ENCODE assay signal across 24 mouse cellular contexts in the genomic region with DNA sequence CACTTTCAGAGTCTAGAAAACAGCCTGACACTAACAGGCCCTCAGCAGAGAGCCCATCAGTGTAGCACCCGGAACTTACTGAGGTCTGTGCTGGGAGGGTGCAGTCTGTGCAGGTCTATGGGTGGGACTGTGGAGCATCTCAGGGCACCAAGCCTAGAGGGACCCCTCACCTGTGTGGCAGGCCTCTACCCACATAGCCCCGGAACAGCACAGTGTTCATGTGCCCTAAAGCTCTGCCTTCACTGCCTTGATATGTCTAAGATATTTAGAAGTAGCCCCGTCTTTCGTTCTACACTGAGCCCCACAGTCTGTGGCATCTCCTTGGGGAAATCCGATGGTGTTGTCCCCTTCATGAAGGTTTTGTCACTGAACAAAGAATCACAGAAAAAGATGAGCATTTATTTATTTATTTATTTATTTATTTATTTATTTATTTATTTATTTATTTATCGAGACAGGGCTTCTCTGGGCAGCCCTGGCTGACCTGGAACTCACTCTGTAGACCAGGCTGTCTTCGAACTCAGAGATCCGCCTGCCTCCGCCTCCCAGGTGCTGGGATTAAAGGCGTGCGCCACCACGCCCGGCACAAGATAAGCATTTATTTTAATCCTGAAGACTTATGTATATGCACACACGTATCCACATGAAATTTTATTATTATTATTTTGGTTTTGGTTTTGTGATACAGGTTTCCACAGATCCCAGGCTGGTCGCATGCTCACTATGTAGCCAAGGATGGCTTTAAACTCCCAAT. TPM values are rescaled to one million over a fixed set of nuclear protein-coding genes. Genes with fewer than 3 reads are reported as not detected.
DNase-seq lines count a peak whose midpoint lies in the region; ATAC-seq and TF ChIP-seq lines count a peak whose summit lies in the region.
"Had no signal": no experiment of that assay in that cellular context is flagged by ENCODE, and none has a peak within 500 bp of the region (broad histone marks: within the 10 kb centered on the region; RNA-seq: fewer than 3 reads in every experiment).

No protein-coding gene starts in this region.

- no peak overlapping the region for H3K9ac ChIP-seq in lung, embryonic 16.5 days (ENCODE audit: low read length)
- no peak overlapping the region for H3K9ac ChIP-seq in lung, postnatal 0 days (replicated peaks; ENCODE audit: low read depth)
- no peak overlapping the region for H3K9ac ChIP-seq in liver, embryonic 14.5 days (replicated peaks)
- no peak overlapping the region for H3K9ac ChIP-seq in forebrain, embryonic 11.5 days (ENCODE audit: low read length)
- H3K9ac ChIP-seq: embryonic facial prominence, embryonic 13.5 days; forebrain, embryonic 12.5 days; hindbrain, embryonic 13.5 days; limb, embryonic 13.5 days; stomach, embryonic 15.5 days had no signal

- no peak for TF ChIP-seq CTCF in lung, postnatal 0 days (IDR thresholded peaks at IDR 0.05)
- TF ChIP-seq CTCF in liver, embryonic 14.5 days (IDR thresholded peaks at IDR 0.05; ENCODE audit: low read depth): no peak

- WGBS in heart, embryonic 10.5 days: 90% methylated on average over 15 of the region's 15 CpGs
- WGBS in lung, embryonic 16.5 days: 89% methylated on average over 15 of the region's 15 CpGs
- WGBS in lung, postnatal 0 days: 89% methylated on average over 15 of the region's 15 CpGs
- WGBS in liver, embryonic 14.5 days (ENCODE audit: insufficient replicate concordance): 76% methylated on average over 15 of the region's 15 CpGs
- WGBS in forebrain, embryonic 11.5 days: 92% methylated on average over 15 of the region's 15 CpGs

- H3K4me3 ChIP-seq in heart, embryonic 10.5 days: no peak overlapping the region
- H3K4me3 ChIP-seq in lung, embryonic 16.5 days (ENCODE audit: low read length): no peak overlapping the region
- no peak overlapping the region for H3K4me3 ChIP-seq in lung, postnatal 0 days (ENCODE audit: low read depth, low read length)
- H3K4me3 ChIP-seq in liver, embryonic 14.5 days (ENCODE audit: insufficient read depth in 1 of 2, low read depth in 2 of 2, low read length in 2 of 2): no peak overlapping the region
- no peak overlapping the region for H3K4me3 ChIP-seq in forebrain, embryonic 11.5 days (ENCODE audit: low read depth, low read length)
- H3K4me3 ChIP-seq: embryonic facial prominence, embryonic 13.5 days; erythroblast, embryonic 14.5 days; forebrain, embryonic 12.5 days; hindbrain, embryonic 13.5 days; limb, embryonic 13.5 days; stomach, embryonic 15.5 days had no signal

- ATAC-seq in lung, embryonic 16.5 days (ENCODE audit: low read depth): no peak
- ATAC-seq in lung, postnatal 0 days: no peak
- no peak for ATAC-seq in liver, embryonic 14.5 days (ENCODE audit: insufficient read depth)
- no peak for ATAC-seq in forebrain, embryonic 11.5 days (replicated peaks; ENCODE audit: low FRiP score)
- ATAC-seq: midbrain, embryonic 16.5 days had no signal

- H3K9me3 ChIP-seq in heart, embryonic 10.5 days: no peaks in the 10 kb centered on the region
- H3K9me3 ChIP-seq in lung, embryonic 16.5 days (ENCODE audit: control insufficient read depth, low read length): no peaks in the 10 kb centered on the region
- H3K9me3 ChIP-seq in lung, postnatal 0 days (ENCODE audit: low read length): no peaks in the 10 kb centered on the region
- H3K9me3 ChIP-seq in liver, embryonic 14.5 days (ENCODE audit: control insufficient read depth, low read length): no peaks in the 10 kb centered on the region
- H3K9me3 ChIP-seq in forebrain, embryonic 11.5 days (ENCODE audit: control insufficient read depth, low read length): no peaks in the 10 kb centered on the region
- H3K9me3 ChIP-seq: embryonic facial prominence, embryonic 13.5 days; forebrain, embryonic 12.5 days; hindbrain, embryonic 13.5 days; limb, embryonic 13.5 days; stomach, embryonic 15.5 days had no signal

- H3K4me2 ChIP-seq in lung, embryonic 16.5 days (ENCODE audit: low read depth, low read length): no peak overlapping the region
- no peak overlapping the region for H3K4me2 ChIP-seq in lung, postnatal 0 days (replicated peaks; ENCODE audit: low read depth, low read length)
- peak overlapping the region; percentile 45 for H3K4me2 ChIP-seq in liver, embryonic 14.5 days (ENCODE audit: low read depth)
- no peak overlapping the region for H3K4me2 ChIP-seq in forebrain, embryonic 11.5 days (ENCODE audit: low read depth, low read length, severe bottlenecking)
- H3K4me2 ChIP-seq: embryonic facial prominence, embryonic 13.5 days; forebrain, embryonic 12.5 days; hindbrain, embryonic 13.5 days; limb, embryonic 13.5 days; stomach, embryonic 15.5 days had no signal

- TF ChIP-seq EP300 in lung, postnatal 0 days (IDR thresholded peaks at IDR 0.05): no peak
- no peak for TF ChIP-seq EP300 in liver, embryonic 14.5 days (IDR thresholded peaks at IDR 0.05; ENCODE audit: low read depth)

- no peak overlapping the region for H3K27ac ChIP-seq in heart, embryonic 10.5 days
- peak overlapping the region; percentile 73 for H3K27ac ChIP-seq in lung, embryonic 16.5 days (ENCODE audit: low read length)
- no peak overlapping the region for H3K27ac ChIP-seq in lung, postnatal 0 days (ENCODE audit: low read length)
- peak overlapping the region; percentile 46 for H3K27ac ChIP-seq in liver, embryonic 14.5 days
- H3K27ac ChIP-seq in forebrain, embryonic 11.5 days (ENCODE audit: low read depth, low read length): no peak overlapping the region
- H3K27ac ChIP-seq: embryonic facial prominence, embryonic 13.5 days; forebrain, embryonic 12.5 days; hindbrain, embryonic 13.5 days; limb, embryonic 13.5 days; stomach, embryonic 15.5 days had no signal

- peak; percentile 66 for DNase-seq in heart, embryonic 10.5 days (ENCODE audit: low spot score)
- no peak for DNase-seq in heart, postnatal 4 days
- no peak for DNase-seq in lung, postnatal 0 days (ENCODE audit: low spot score)
- DNase-seq in liver, embryonic 14.5 days (ENCODE audit: low read depth in 3 of 3, low spot score in 3 of 3): no peak
- DNase-seq in urinary bladder, adult 2 months (ENCODE audit: low spot score): no peak
- DNase-seq in forebrain, embryonic 11.5 days (ENCODE audit: low spot score): no peak
- DNase-seq: adrenal gland, postnatal 14 days; cerebellum, adult 11-12 months; embryo, embryonic 11 days; gastrocnemius, postnatal 10 days; heart, postnatal 36 days; kidney, adult 18-20 months; kidney, postnatal 36 days; lung, adult 2 months; right cerebral cortex, postnatal 25 days; thymus, postnatal 14 days had no signal

- H3K36me3 ChIP-seq in heart, embryonic 10.5 days: no peaks in the 10 kb centered on the region
- H3K36me3 ChIP-seq in lung, embryonic 16.5 days (ENCODE audit: control insufficient read depth, insufficient read depth, low read length): no peaks in the 10 kb centered on the region
- H3K36me3 ChIP-seq in lung, postnatal 0 days (ENCODE audit: insufficient read depth, low read length): no peaks in the 10 kb centered on the region
- H3K36me3 ChIP-seq in liver, embryonic 14.5 days (replicated peaks; ENCODE audit: control insufficient read depth, insufficient read depth, low read depth): no peaks in the 10 kb centered on the region
- H3K36me3 ChIP-seq in forebrain, embryonic 11.5 days (ENCODE audit: control insufficient read depth, insufficient read depth, low read length): no peaks in the 10 kb centered on the region
- H3K36me3 ChIP-seq: embryonic facial prominence, embryonic 13.5 days; forebrain, embryonic 12.5 days; hindbrain, embryonic 13.5 days; limb, embryonic 13.5 days; stomach, embryonic 15.5 days had no signal

- peaks cover 17% of the 10 kb centered on the region for H3K4me1 ChIP-seq in heart, embryonic 10.5 days
- peaks cover 5% of the 10 kb centered on the region; the same call in 1 of the 2 replicates for H3K4me1 ChIP-seq in lung, embryonic 16.5 days (replicated peaks; ENCODE audit: control insufficient read depth, insufficient read depth, low read length)
- H3K4me1 ChIP-seq in lung, postnatal 0 days (ENCODE audit: insufficient read depth, low read depth, low read length): peaks cover 3% of the 10 kb centered on the region; the same call in 1 of the 2 replicates
- peaks cover 18 to 26% of the 10 kb centered on the region in 2 experiments for H3K4me1 ChIP-seq in liver, embryonic 14.5 days (replicated peaks; ENCODE audit: control insufficient read depth in 2 of 2, insufficient read depth in 2 of 2, low read length in 1 of 2)
- peaks cover 9% of the 10 kb centered on the region for H3K4me1 ChIP-seq in forebrain, embryonic 11.5 days (replicated peaks; ENCODE audit: control insufficient read depth, insufficient read depth, low read length)
- H3K4me1 ChIP-seq: limb, embryonic 13.5 days; stomach, embryonic 15.5 days had no signal

- H3K27me3 ChIP-seq in heart, embryonic 10.5 days (ENCODE audit: insufficient read depth, poor library complexity, severe bottlenecking): no peaks in the 10 kb centered on the region
- no peaks in the 10 kb centered on the region for H3K27me3 ChIP-seq in lung, embryonic 16.5 days (ENCODE audit: control insufficient read depth, insufficient read depth, low read depth, low read length)
- no peaks in the 10 kb centered on the region for H3K27me3 ChIP-seq in lung, postnatal 0 days (replicated peaks; ENCODE audit: insufficient read depth, low read length)
- no peaks in the 10 kb centered on the region for H3K27me3 ChIP-seq in liver, embryonic 14.5 days (ENCODE audit: control insufficient read depth, insufficient read depth, low read length)
- no peaks in the 10 kb centered on the region for H3K27me3 ChIP-seq in forebrain, embryonic 11.5 days (ENCODE audit: control insufficient read depth, insufficient read depth, low read length)
- H3K27me3 ChIP-seq: forebrain, embryonic 12.5 days; hindbrain, embryonic 13.5 days; limb, embryonic 13.5 days; stomach, embryonic 15.5 days had no signal

RNA-seq across cellular contexts. Expression of a gene that starts 55.2 kb away (rescaled TPM):
- polyA plus RNA-seq in heart, embryonic 10.5 days (2016; fragmentation: Nextera tagmentation; extraction: Ambion mirVana): 19.1 and 22.7 TPM in 2 replicates
- total RNA-seq in heart, postnatal 4 days (2021): 10 to 100 TPM; 13.7 to 18.5 TPM
- 20.8 and 23.7 TPM in 2 replicates for polyA plus RNA-seq in lung, embryonic 16.5 days (2015; fragmentation: Nextera tagmentation; extraction: Ambion mirVana)
- polyA plus RNA-seq in lung, postnatal 0 days (2015; fragmentation: Nextera tagmentation; extraction: Ambion mirVana): 10.6 and 11.5 TPM in 2 replicates
- 4.2 and 5.7 TPM in 2 replicates for polyA plus RNA-seq in liver, embryonic 14.5 days (2012; rRNA removed)
- polyA plus RNA-seq in liver, embryonic 14.5 days (2014; fragmentation: Nextera tagmentation; extraction: Ambion mirVana): 5.0 and 7.8 TPM in 2 replicates
- polyA plus RNA-seq in urinary bladder, adult 2 months (2012; rRNA removed): 15.3 and 19.4 TPM in 2 replicates
- 59.2 and 60.7 TPM in 2 replicates for polyA plus RNA-seq in forebrain, embryonic 11.5 days (2014; fragmentation: Nextera tagmentation; extraction: Ambion mirVana)

Comparison
In these comparisons a context has a peak if more than half of its experiments do, and no peak if none do; other contexts are left out.
1. H3K27ac ChIP-seq: peak in lung, embryonic 16.5 days (single experiment) and liver, embryonic 14.5 days (single experiment); none in heart, embryonic 10.5 days (single experiment), lung, postnatal 0 days (single experiment) and forebrain, embryonic 11.5 days (single experiment).